Mouse (Mus musculus) forebrain, embryonic 12.5 days (tissue): Measurements from ENCODE around the gene Cacng3. TPM values are rescaled to one million over a fixed set of nuclear protein-coding genes. Genes with fewer than 3 reads are reported as not detected.

Experiments used
- ATAC-seq: fragments of 200-750 bp; cut with Nextera tagmentation; 2 replicates; pipeline ENCODE4 v1.8.0; 2017; ENCODE audit warnings: moderate TSS enrichment; ENCODE audit not compliant: low FRiP score
- H3K27ac ChIP-seq: fragments of 300-500 bp; sonication (generic); 2 replicates; pipeline ENCODE4 v1.5.1; 2016; ENCODE audit warnings: mild to moderate bottlenecking
- H3K27me3 ChIP-seq: fragments of 300-500 bp; sonication (generic); 2 replicates; pipeline ENCODE4 v1.6.1; 2016; ENCODE audit warnings: mild to moderate bottlenecking
- H3K36me3 ChIP-seq: fragments of 300-500 bp; sonication (generic); replicated peaks from 2 replicates; pipeline ENCODE4 v1.6.1; 2016; ENCODE audit warnings: mild to moderate bottlenecking
- H3K4me1 ChIP-seq: fragments of 300-500 bp; sonication (generic); 2 replicates; pipeline ENCODE4 v1.6.1; 2016
- H3K4me2 ChIP-seq: fragments of 300-500 bp; sonication (generic); 2 replicates; pipeline ENCODE4 v1.6.1; 2016; ENCODE audit warnings: mild to moderate bottlenecking, moderate library complexity
- H3K4me3 ChIP-seq: fragments of 300-500 bp; sonication (generic); replicated peaks from 2 replicates; pipeline ENCODE4 v1.5.1; 2016; ENCODE audit warnings: mild to moderate bottlenecking
- H3K9ac ChIP-seq: fragments of 300-500 bp; sonication (generic); 2 replicates; pipeline ENCODE4 v1.6.1; 2016; ENCODE audit warnings: mild to moderate bottlenecking
- H3K9me3 ChIP-seq: fragments of 300-500 bp; sonication (generic); 2 replicates; pipeline ENCODE4 v1.6.1; 2016
- WGBS: fragments of 180-500 bp; shearing (Covaris S2); methylation state at CpG from one replicate; pipeline ENCODE4 v1.1.7; 2016; 5-methylcytosine and 5-hydroxymethylcytosine counted together
- polyA plus RNA-seq: library from polyadenylated mRNA; unstranded; fragments of >200 nt; fragmentation: Nextera tagmentation; extraction: Ambion mirVana; gene quantifications from 2 replicates; pipeline ENCODE4 v1.2.1, GENCODE M21; 2016

Cacng3 gene
- polyA plus RNA-seq, 1 experiment from 2014 or later, result 2.0 TPM

- H3K27ac ChIP-seq, result no peak overlapping the region
- H3K36me3 ChIP-seq, result no peaks in the 10 kb centered on the region
- no peak for ATAC-seq
- no peaks in the 10 kb centered on the region for H3K9me3 ChIP-seq
- 82% methylated on average over 7 of the region's 7 CpGs for WGBS
- H3K4me1 ChIP-seq, result no peaks in the 10 kb centered on the region; the same call in 1 of the 2 replicates
- no peak overlapping the region for H3K4me2 ChIP-seq
- no peak overlapping the region for H3K4me3 ChIP-seq
- no peak overlapping the region for H3K9ac ChIP-seq
- H3K27me3 ChIP-seq, result peaks cover 9% of the 10 kb centered on the region
These were observed 4.8 kb upstream of the Cacng3 start for GRCm38 (mm10) chr7:122665311-122666049.

GRCm38 (mm10) chr7:122667903-122668302 is 2.4 kb upstream of the Cacng3 start:
- no peaks in the 10 kb centered on the region for H3K9me3 ChIP-seq
- no peak overlapping the region for H3K27ac ChIP-seq
- no peak for ATAC-seq
- H3K4me1 ChIP-seq, result peaks cover 8% of the 10 kb centered on the region
- no peaks in the 10 kb centered on the region for H3K36me3 ChIP-seq
- no peak overlapping the region for H3K4me3 ChIP-seq
- H3K4me2 ChIP-seq, result no peak overlapping the region
- H3K27me3 ChIP-seq, result peaks cover 27% of the 10 kb centered on the region
- no peak overlapping the region for H3K9ac ChIP-seq
- WGBS, result 31% methylated on average over 5 of the region's 5 CpGs

GRCm38 (mm10) chr7:122670873-122671641 is 765 bp downstream of the Cacng3 start:
- ATAC-seq, result peak; percentile 67; the same call in 1 of the 2 replicates
- Histone ChIP-seq H3K27ac (no peak overlapping the region), H3K9me3 (no peaks in the 10 kb centered on the region), H3K4me2 (peak overlapping the region; percentile 54), H3K4me1 (peaks cover 8% of the 10 kb centered on the region), H3K27me3 (peaks cover 30% of the 10 kb centered on the region), H3K9ac (no peak overlapping the region; the same call in 1 of the 2 replicates), H3K4me3 (peak overlapping the region; percentile 34), H3K36me3 (no peaks in the 10 kb centered on the region)
- WGBS, result 7% methylated on average over 45 of the region's 45 CpGs

- H3K9me3 ChIP-seq, result no peaks in the 10 kb centered on the region
- 49% methylated on average over 5 of the region's 5 CpGs for WGBS
- H3K27ac ChIP-seq, result no peak overlapping the region
- H3K9ac ChIP-seq, result no peak overlapping the region
- no peaks in the 10 kb centered on the region for H3K36me3 ChIP-seq
- peaks cover 8% of the 10 kb centered on the region for H3K4me1 ChIP-seq
- H3K4me2 ChIP-seq, result no peak overlapping the region
- no peak overlapping the region for H3K4me3 ChIP-seq
- ATAC-seq, result no peak
- peaks cover 30% of the 10 kb centered on the region for H3K27me3 ChIP-seq
These were observed 2.7 kb downstream of the Cacng3 start for GRCm38 (mm10) chr7:122672981-122673380.

- peaks cover 8% of the 10 kb centered on the region for H3K4me1 ChIP-seq
- H3K9ac ChIP-seq, result no peak overlapping the region
- WGBS, result 72% methylated on average over 7 of the region's 7 CpGs
- no peak overlapping the region for H3K4me2 ChIP-seq
- no peak overlapping the region for H3K4me3 ChIP-seq
- no peaks in the 10 kb centered on the region for H3K9me3 ChIP-seq
- H3K27ac ChIP-seq, result no peak overlapping the region
- peaks cover 24% of the 10 kb centered on the region for H3K27me3 ChIP-seq
- no peaks in the 10 kb centered on the region for H3K36me3 ChIP-seq
- no peak for ATAC-seq
These were observed 4.9 kb downstream of the Cacng3 start for GRCm38 (mm10) chr7:122675207-122675606.

- Histone ChIP-seq H3K4me3 (no peak overlapping the region), H3K27me3 (no peaks in the 10 kb centered on the region), H3K36me3 (no peaks in the 10 kb centered on the region), H3K9me3 (no peaks in the 10 kb centered on the region), H3K4me2 (no peak overlapping the region), H3K9ac (no peak overlapping the region), H3K27ac (no peak overlapping the region), H3K4me1 (no peaks in the 10 kb centered on the region)
- 79% methylated on average over 5 of the region's 5 CpGs for WGBS
- no peak for ATAC-seq
These were observed 31.5 kb downstream of the Cacng3 start for GRCm38 (mm10) chr7:122701751-122702150.

- Histone ChIP-seq H3K27ac (no peak overlapping the region), H3K9me3 (no peaks in the 10 kb centered on the region), H3K9ac (no peak overlapping the region), H3K4me3 (no peak overlapping the region), H3K27me3 (no peaks in the 10 kb centered on the region), H3K36me3 (no peaks in the 10 kb centered on the region), H3K4me1 (no peaks in the 10 kb centered on the region), H3K4me2 (no peak overlapping the region)
- WGBS, result 83% methylated on average over 4 of the region's 4 CpGs
- ATAC-seq, result no peak
These were observed 32.2 kb downstream of the Cacng3 start for GRCm38 (mm10) chr7:122702443-122702842.

GRCm38 (mm10) chr7:122706736-122707135 is 36.4 kb downstream of the Cacng3 start:
- no peaks in the 10 kb centered on the region for H3K9me3 ChIP-seq
- no peaks in the 10 kb centered on the region for H3K36me3 ChIP-seq
- H3K4me3 ChIP-seq, result no peak overlapping the region
- H3K27me3 ChIP-seq, result no peaks in the 10 kb centered on the region
- no peak overlapping the region for H3K9ac ChIP-seq
- no peak overlapping the region for H3K4me2 ChIP-seq
- 52% methylated on average over 5 of the region's 5 CpGs for WGBS
- no peak overlapping the region for H3K27ac ChIP-seq
- no peak for ATAC-seq
- H3K4me1 ChIP-seq, result no peaks in the 10 kb centered on the region

GRCm38 (mm10) chr7:122716299-122716698 is 46.0 kb downstream of the Cacng3 start:
- Histone ChIP-seq H3K4me3 (no peak overlapping the region), H3K36me3 (no peaks in the 10 kb centered on the region), H3K27me3 (no peaks in the 10 kb centered on the region), H3K27ac (no peak overlapping the region), H3K9ac (no peak overlapping the region), H3K4me2 (no peak overlapping the region), H3K9me3 (no peaks in the 10 kb centered on the region), H3K4me1 (no peaks in the 10 kb centered on the region)
- ATAC-seq, result no peak
- WGBS, result 40% methylated on average over 3 of the region's 3 CpGs

- Histone ChIP-seq H3K9ac (no peak overlapping the region), H3K4me3 (no peak overlapping the region), H3K36me3 (no peaks in the 10 kb centered on the region), H3K27me3 (no peaks in the 10 kb centered on the region), H3K4me2 (no peak overlapping the region), H3K27ac (no peak overlapping the region), H3K4me1 (no peaks in the 10 kb centered on the region), H3K9me3 (no peaks in the 10 kb centered on the region)
- ATAC-seq, result no peak
- WGBS, result 91% methylated on average over 4 of the region's 4 CpGs
These were observed 48.2 kb downstream of the Cacng3 start for GRCm38 (mm10) chr7:122718540-122718939.

GRCm38 (mm10) chr7:122723358-122723876 is 53.1 kb downstream of the Cacng3 start:
- Histone ChIP-seq H3K9ac (no peak overlapping the region), H3K4me3 (no peak overlapping the region), H3K27me3 (no peaks in the 10 kb centered on the region), H3K4me1 (no peaks in the 10 kb centered on the region), H3K27ac (no peak overlapping the region), H3K4me2 (no peak overlapping the region), H3K9me3 (no peaks in the 10 kb centered on the region), H3K36me3 (no peaks in the 10 kb centered on the region)
- 59% methylated on average over 5 of the region's 5 CpGs for WGBS
- no peak for ATAC-seq

GRCm38 (mm10) chr7:122726376-122726775 is 56.1 kb downstream of the Cacng3 start:
- H3K4me3 ChIP-seq, result no peak overlapping the region
- no peaks in the 10 kb centered on the region for H3K36me3 ChIP-seq
- no peaks in the 10 kb centered on the region for H3K9me3 ChIP-seq
- no peaks in the 10 kb centered on the region for H3K27me3 ChIP-seq
- no peak overlapping the region for H3K4me2 ChIP-seq
- no peak overlapping the region for H3K27ac ChIP-seq
- ATAC-seq, result no peak
- H3K4me1 ChIP-seq, result no peaks in the 10 kb centered on the region
- H3K9ac ChIP-seq, result no peak overlapping the region
- WGBS, result 85% methylated on average over 2 of the region's 2 CpGs
